In genomic region chr8:111027391-111027937, GRCm38 (mm10) we compare ENCODE assay signal across 8 mouse cellular contexts. TPM values are rescaled to one million over a fixed set of nuclear protein-coding genes. Genes with fewer than 3 reads are reported as not detected.
A peak's percentile ranks its signal among the peaks of the same experiment; 100 is the strongest.
DNase-seq lines count a peak whose midpoint lies in the region; ATAC-seq and TF ChIP-seq lines count a peak whose summit lies in the region.

No protein-coding gene starts in this region.

- under 1% methylated on average over 31 of the region's 31 CpGs for WGBS in forebrain, embryonic 13.5 days
- WGBS in large intestine, adult 2 months, result under 1% methylated on average over 31 of the region's 31 CpGs
- WGBS in liver, postnatal 0 days (ENCODE audit: insufficient replicate concordance), result under 1% methylated on average over 31 of the region's 31 CpGs
- under 1% methylated on average over 31 of the region's 31 CpGs for WGBS in neural tube, embryonic 14.5 days

- peaks cover 0 to 10% of the 10 kb centered on the region in 2 experiments for H3K36me3 ChIP-seq in CH12.LX (replicated peaks in 1 of 2; ENCODE audit: control insufficient read depth in 1 of 2, insufficient read depth in 1 of 2, low read length in 1 of 2)
- H3K36me3 ChIP-seq in forebrain, embryonic 13.5 days (ENCODE audit: poor library complexity, severe bottlenecking), result no peaks in the 10 kb centered on the region
- H3K36me3 ChIP-seq in liver, postnatal 0 days (replicated peaks; ENCODE audit: insufficient read depth, low read length), result no peaks in the 10 kb centered on the region
- no peaks in the 10 kb centered on the region for H3K36me3 ChIP-seq in neural tube, embryonic 14.5 days (ENCODE audit: control insufficient read depth, insufficient read depth, low read length)

- H3K4me3 ChIP-seq in CH12.LX (replicated peaks in 1 of 3; ENCODE audit: low read depth in 2 of 3, low read length in 2 of 3, poor library complexity in 1 of 3), result peak overlapping the region; percentile 84 to 95 (median 90)
- peak overlapping the region; percentile 79 for H3K4me3 ChIP-seq in forebrain, embryonic 13.5 days
- H3K4me3 ChIP-seq in liver, postnatal 0 days (ENCODE audit: low read depth, low read length), result peak overlapping the region; percentile 71
- peak overlapping the region; percentile 86 for H3K4me3 ChIP-seq in neural tube, embryonic 14.5 days (ENCODE audit: low read depth, low read length)

- TF ChIP-seq POLR2A in CH12.LX (IDR thresholded peaks at IDR 0.05; ENCODE audit: low read depth, low read length), result peak; percentile 78

- H3K9ac ChIP-seq in CH12.LX (ENCODE audit: insufficient read depth, low read depth), result peak overlapping the region; percentile 75
- H3K9ac ChIP-seq in forebrain, embryonic 13.5 days, result peak overlapping the region; percentile 82
- H3K9ac ChIP-seq in liver, postnatal 0 days (replicated peaks), result peak overlapping the region; percentile 81
- H3K9ac ChIP-seq in neural tube, embryonic 14.5 days (replicated peaks; ENCODE audit: low read depth, low read length), result peak overlapping the region; percentile 82

- no peak for TF ChIP-seq RAD21 in CH12.LX (IDR thresholded peaks at IDR 0.05; ENCODE audit: low read depth, low read length)

- no peaks in the 10 kb centered on the region for H3K27me3 ChIP-seq in CH12.LX (replicated peaks)
- peaks cover 22% of the 10 kb centered on the region for H3K27me3 ChIP-seq in forebrain, embryonic 13.5 days
- no peaks in the 10 kb centered on the region for H3K27me3 ChIP-seq in liver, postnatal 0 days (ENCODE audit: insufficient read depth, low read length)
- no peaks in the 10 kb centered on the region for H3K27me3 ChIP-seq in neural tube, embryonic 14.5 days (ENCODE audit: control insufficient read depth, insufficient read depth, low read length)

- H3K9me3 ChIP-seq in CH12.LX (replicated peaks; ENCODE audit: low read length), result no peaks in the 10 kb centered on the region
- no peaks in the 10 kb centered on the region for H3K9me3 ChIP-seq in forebrain, embryonic 13.5 days (replicated peaks)
- no peaks in the 10 kb centered on the region for H3K9me3 ChIP-seq in liver, postnatal 0 days (ENCODE audit: low read length)
- no peaks in the 10 kb centered on the region for H3K9me3 ChIP-seq in neural tube, embryonic 14.5 days (ENCODE audit: control insufficient read depth, low read length)

- peak overlapping the region; percentile 43 for H3K27ac ChIP-seq in CH12.LX (ENCODE audit: insufficient read depth, low read depth)
- H3K27ac ChIP-seq in forebrain, embryonic 13.5 days, result no peak overlapping the region
- peak overlapping the region; percentile 87 for H3K27ac ChIP-seq in liver, postnatal 0 days (ENCODE audit: low read depth)
- peak overlapping the region; percentile 76 for H3K27ac ChIP-seq in neural tube, embryonic 14.5 days (ENCODE audit: low read depth, low read length)

- TF ChIP-seq CTCF in CH12.LX (conservative IDR thresholded peaks at IDR 0.05 in 1 of 2, IDR thresholded peaks at IDR 0.05 in 1 of 2; ENCODE audit: low read depth in 2 of 2, low read length in 2 of 2), result no peak
- TF ChIP-seq CTCF in liver, postnatal 0 days (IDR thresholded peaks at IDR 0.05; ENCODE audit: low read depth), result no peak

- in situ Hi-C loops in CH12.LX (cut with MboI; ENCODE audit: low pct_ligation_motif_present, low pct_unique_long_range_greater_than_20kb, low sequenced_read_pairs), result no loop called here

- ATAC-seq in forebrain, embryonic 13.5 days, result peak; percentile 93
- peak; percentile 97 for ATAC-seq in liver, postnatal 0 days
- peak; percentile 95 for ATAC-seq in neural tube, embryonic 14.5 days (ENCODE audit: low read depth)

- H3K79me2 ChIP-seq in CH12.LX (replicated peaks; ENCODE audit: control insufficient read depth, extremely low read depth, insufficient read depth, poor library complexity, severe bottlenecking), result 0 out of 2 replicates have a peak, but pooled peaks cover 4% of the 10 kb centered on the region

- DNase-seq in CH12.LX (ENCODE audit: extremely low read depth), result peak; percentile 88
- DNase-seq in c-Kit-positive CD71-positive TER-119-positive erythroid progenitor cells, embryonic 14.5 days (ENCODE audit: low spot score), result peak; percentile 85
- DNase-seq in heart, postnatal 10 days, result peak; percentile 89 to 92
- peak; percentile 75 for DNase-seq in large intestine, adult 2 months (ENCODE audit: low read depth, low spot score)
- DNase-seq in liver, postnatal 0 days, result peak; percentile 92
- peak; percentile 87 for DNase-seq in testis, postnatal 10 days (ENCODE audit: low spot score)

- dilution Hi-C loops in CH12.LX (cut with MboI; ENCODE audit: extremely low pct_ligation_motif_present, extremely low pct_unique_long_range_greater_than_20kb, low sequenced_read_pairs), result no loop called here

- peaks cover 0 to 17% of the 10 kb centered on the region in 2 experiments; a peak in 2 of 4 replicates for H3K4me1 ChIP-seq in CH12.LX (ENCODE audit: control insufficient read depth in 1 of 2, insufficient read depth in 2 of 2)
- peaks cover 10% of the 10 kb centered on the region; the same call in 1 of the 2 replicates for H3K4me1 ChIP-seq in forebrain, embryonic 13.5 days
- peaks cover 10% of the 10 kb centered on the region; the same call in 1 of the 2 replicates for H3K4me1 ChIP-seq in liver, postnatal 0 days (ENCODE audit: insufficient read depth)
- H3K4me1 ChIP-seq in neural tube, embryonic 14.5 days (ENCODE audit: control insufficient read depth, insufficient read depth, low read length), result 0 out of 2 replicates have a peak, but pooled peaks cover 9% of the 10 kb centered on the region

- peak overlapping the region; percentile 94; the same call in 1 of the 2 replicates for H3K4me2 ChIP-seq in CH12.LX (ENCODE audit: insufficient read depth, low read depth, poor library complexity, severe bottlenecking)
- peak overlapping the region; percentile 87 for H3K4me2 ChIP-seq in forebrain, embryonic 13.5 days
- peak overlapping the region; percentile 82 for H3K4me2 ChIP-seq in liver, postnatal 0 days (ENCODE audit: low read depth, low read length)
- H3K4me2 ChIP-seq in neural tube, embryonic 14.5 days (ENCODE audit: low read depth, low read length), result peak overlapping the region; percentile 84

- intact Hi-C loops in heart, postnatal 10 days (cut with DNase I), result no loop called here

- TF ChIP-seq EP300 in CH12.LX (IDR thresholded peaks at IDR 0.05; ENCODE audit: low read length), result no peak
- no peak for TF ChIP-seq EP300 in liver, postnatal 0 days (IDR thresholded peaks at IDR 0.05; ENCODE audit: low read depth)

TF ChIP-seq in CH12.LX, 34 proteins besides CTCF, POLR2A, EP300 and RAD21 (continues in another document):
- TF ChIP-seq ETS1 (conservative IDR thresholded peaks at IDR 0.05; ENCODE audit: low read depth, low read length) (no peak), RCOR1 (conservative IDR thresholded peaks at IDR 0.05; ENCODE audit: low read depth, low read length) (no peak), PAX5 (IDR thresholded peaks at IDR 0.05; ENCODE audit: low read length) (no peak), ZKSCAN1 (IDR thresholded peaks at IDR 0.05; ENCODE audit: borderline replicate concordance, low read depth, low read length) (no peak), GABPA (IDR thresholded peaks at IDR 0.05; ENCODE audit: insufficient replicate concordance, low read depth, low read length) (peak; percentile 30; the same call in 1 of the 2 replicates), MYC (IDR thresholded peaks at IDR 0.05; ENCODE audit: low read depth, low read length) (no peak), ZNF384 (IDR thresholded peaks at IDR 0.05; ENCODE audit: low read depth, low read length) (no peak), UBTF (IDR thresholded peaks at IDR 0.05; ENCODE audit: low read depth, low read length) (peak; percentile 53; the same call in 1 of the 2 replicates), POLR2AphosphoS2 (IDR thresholded peaks at IDR 0.05; ENCODE audit: low read depth, low read length) (0 out of 2 replicates have a peak, but pooled peaks have one; percentile 65)

RNA-seq across cellular contexts. Expression of gene Ddx19b, which starts 4.1 kb away (rescaled TPM):
- total RNA-seq in CH12.LX (2012; rRNA removed) (12.6 and 13.0 TPM in 2 replicates), CH12.LX (2014; rRNA removed) (14.4 and 14.9 TPM in 2 replicates)
- polyA plus RNA-seq in CH12.LX (2012; ENCODE audit: insufficient read length, low read depth), result 13.5 and 14.1 TPM in 2 replicates
- 8.4 and 9.9 TPM in 2 replicates for polyA plus RNA-seq in forebrain, embryonic 13.5 days (2015; fragmentation: Nextera tagmentation; extraction: Ambion mirVana)
- 10 to 100 TPM; 12.2 to 12.8 TPM for total RNA-seq in heart, postnatal 10 days (2021)
- 3.5 and 4.3 TPM in 2 replicates for polyA plus RNA-seq in large intestine, adult 2 months (2012; rRNA removed)
- polyA plus RNA-seq in liver, postnatal 0 days (2015; fragmentation: Nextera tagmentation; extraction: Ambion mirVana), result 3.5 and 3.9 TPM in 2 replicates
- 6.3 and 7.6 TPM in 2 replicates for polyA plus RNA-seq in neural tube, embryonic 14.5 days (2014; fragmentation: Nextera tagmentation; extraction: Ambion mirVana)

RNA-seq across cellular contexts. Expression of gene Aars, which starts 5.5 kb away (rescaled TPM):
- total RNA-seq in CH12.LX (2012; rRNA removed) (125 and 130 TPM in 2 replicates), CH12.LX (2014; rRNA removed) (72.6 and 81.9 TPM in 2 replicates)
- polyA plus RNA-seq in CH12.LX (2012; ENCODE audit: insufficient read length, low read depth), result 142 and 171 TPM in 2 replicates
- 62.6 and 69.7 TPM in 2 replicates for polyA plus RNA-seq in forebrain, embryonic 13.5 days (2015; fragmentation: Nextera tagmentation; extraction: Ambion mirVana)
- total RNA-seq in heart, postnatal 10 days (2021), result 10 to 100 TPM; 39.1 to 42.0 TPM
- polyA plus RNA-seq in large intestine, adult 2 months (2012; rRNA removed), result 27.9 and 37.2 TPM in 2 replicates
- 23.1 and 26.0 TPM in 2 replicates for polyA plus RNA-seq in liver, postnatal 0 days (2015; fragmentation: Nextera tagmentation; extraction: Ambion mirVana)
- polyA plus RNA-seq in neural tube, embryonic 14.5 days (2014; fragmentation: Nextera tagmentation; extraction: Ambion mirVana), result 76.4 and 93.5 TPM in 2 replicates

RNA-seq across cellular contexts. Expression of gene Exosc6, which starts 28.7 kb away (rescaled TPM):
- total RNA-seq in CH12.LX (2012; rRNA removed) (3.9 and 23.5 TPM in 2 replicates), CH12.LX (2014; rRNA removed) (20.3 and 24.3 TPM in 2 replicates)
- 3.2 and 3.9 TPM in 2 replicates for polyA plus RNA-seq in CH12.LX (2012; ENCODE audit: insufficient read length, low read depth)
- polyA plus RNA-seq in forebrain, embryonic 13.5 days (2015; fragmentation: Nextera tagmentation; extraction: Ambion mirVana), result not detected in 2 replicates
- not detected for total RNA-seq in heart, postnatal 10 days (2021)
- polyA plus RNA-seq in large intestine, adult 2 months (2012; rRNA removed), result 0.10 TPM in 1 of 2 replicates, not detected in the other
- 6.1 and 7.0 TPM in 2 replicates for polyA plus RNA-seq in liver, postnatal 0 days (2015; fragmentation: Nextera tagmentation; extraction: Ambion mirVana)
- polyA plus RNA-seq in neural tube, embryonic 14.5 days (2014; fragmentation: Nextera tagmentation; extraction: Ambion mirVana), result not detected in 2 replicates

RNA-seq across cellular contexts. Expression of gene Ddx19a, which starts 29.9 kb away (rescaled TPM):
- total RNA-seq in CH12.LX (2012; rRNA removed) (28.8 and 36.4 TPM in 2 replicates), CH12.LX (2014; rRNA removed) (19.0 and 23.1 TPM in 2 replicates)
- polyA plus RNA-seq in CH12.LX (2012; ENCODE audit: insufficient read length, low read depth), result 96.5 and 107 TPM in 2 replicates
- 14.0 and 14.7 TPM in 2 replicates for polyA plus RNA-seq in forebrain, embryonic 13.5 days (2015; fragmentation: Nextera tagmentation; extraction: Ambion mirVana)
- 10 to 100 TPM; 39.2 to 41.1 TPM for total RNA-seq in heart, postnatal 10 days (2021)
- 20.6 and 24.2 TPM in 2 replicates for polyA plus RNA-seq in large intestine, adult 2 months (2012; rRNA removed)
- 6.9 and 7.0 TPM in 2 replicates for polyA plus RNA-seq in liver, postnatal 0 days (2015; fragmentation: Nextera tagmentation; extraction: Ambion mirVana)
- polyA plus RNA-seq in neural tube, embryonic 14.5 days (2014; fragmentation: Nextera tagmentation; extraction: Ambion mirVana), result 14.0 and 14.8 TPM in 2 replicates
